Mouse (Mus musculus): Measurements from ENCODE around the gene Mid1.

Mid1 gene

DNA sequence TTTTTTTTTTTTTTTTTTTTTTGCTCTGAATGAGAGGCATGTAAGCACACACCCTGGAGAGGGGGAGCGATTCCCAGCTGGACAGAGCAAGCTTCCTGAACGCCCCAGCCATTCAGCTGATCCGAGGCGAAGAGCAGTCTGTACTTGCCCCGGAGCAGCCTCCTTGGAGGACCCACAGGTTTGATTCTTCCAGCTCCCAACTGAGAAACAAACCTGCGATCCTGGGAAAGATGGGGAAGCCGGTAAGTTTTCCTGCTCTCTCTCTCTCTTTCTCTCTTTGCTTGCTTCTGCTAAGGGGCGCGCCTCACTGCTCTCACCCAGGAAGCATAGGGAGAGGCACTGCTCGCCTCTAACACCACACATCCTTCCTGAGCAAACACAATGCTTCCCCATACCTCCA is at the start of gene Mid1:
Gene Mid1 (plus strand): TSS at position 69 of the 400 bp plus-strand sequence.
- no peak for DNase-seq (ENCODE audit: low read depth in 2 of 2, low spot score in 2 of 2)

DNA sequence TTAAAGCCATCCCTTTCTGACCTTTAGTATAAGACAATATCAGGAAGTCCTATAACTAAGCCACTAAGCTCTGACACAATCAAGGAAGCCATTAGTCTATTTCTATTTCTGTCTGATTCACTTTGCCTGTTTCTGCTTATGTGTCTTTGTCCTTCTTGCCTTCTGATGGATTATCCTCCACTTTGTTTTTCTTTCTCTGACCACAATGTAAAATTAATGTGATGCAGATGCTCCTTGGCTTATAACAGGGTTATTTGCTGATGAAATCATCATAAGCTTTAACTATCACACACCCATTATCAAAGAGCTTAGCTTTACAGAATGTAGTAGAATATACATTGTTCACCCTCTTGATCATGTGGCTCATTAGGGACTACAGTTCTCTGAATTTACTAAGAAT is 11.9 kb upstream of the Mid1 start:
- DNase-seq (ENCODE audit: low read depth in 2 of 2, low spot score in 2 of 2) = no peak

GRCm38 (mm10) chrX:169676313-169676712 is 8.7 kb upstream of the Mid1 start:
- no peak for DNase-seq (ENCODE audit: low read depth in 2 of 2, low spot score in 2 of 2)

DNA sequence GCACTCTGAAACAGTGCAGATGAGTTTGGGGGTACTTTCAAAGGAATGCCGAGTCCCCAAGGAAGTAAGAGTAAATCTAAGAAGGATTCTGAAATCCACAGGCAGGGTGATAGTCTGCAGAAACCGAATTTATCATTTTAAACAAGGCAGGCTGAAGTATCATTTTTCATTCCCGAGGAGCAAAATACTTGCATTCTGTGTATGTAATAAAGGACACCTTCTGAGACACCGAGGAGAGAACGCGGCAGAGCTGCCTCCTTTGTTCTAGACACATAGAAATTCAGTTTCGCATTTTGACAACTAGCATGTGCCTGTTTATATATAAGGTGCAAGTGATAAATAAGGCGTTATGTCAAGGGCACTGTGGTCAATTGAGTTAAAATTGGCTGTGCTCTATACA is 732 bp downstream of the Mid1 start:
- DNase-seq (ENCODE audit: low read depth in 2 of 2, low spot score in 2 of 2) = no peak

DNA sequence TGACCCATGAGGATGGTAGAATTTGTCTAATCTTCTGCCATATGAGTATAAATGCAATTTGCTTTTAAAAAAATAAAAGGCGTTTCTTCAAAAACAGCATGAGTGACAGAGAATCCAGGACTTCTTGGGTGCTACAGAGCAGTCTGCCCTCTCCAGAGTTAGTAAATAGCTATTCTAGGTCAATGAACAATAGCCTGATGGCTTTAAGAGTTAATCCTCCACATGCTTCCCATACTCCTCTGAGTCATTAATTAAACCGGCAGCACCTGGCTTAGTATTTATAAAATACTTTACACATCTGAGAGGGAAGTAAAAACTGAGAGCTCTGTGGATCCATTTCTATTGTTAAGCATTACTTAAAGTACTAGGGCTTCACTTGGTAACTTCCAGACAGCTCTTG is 6.2 kb downstream of the Mid1 start:
- no peak for DNase-seq (ENCODE audit: low read depth in 2 of 2, low spot score in 2 of 2)

DNA sequence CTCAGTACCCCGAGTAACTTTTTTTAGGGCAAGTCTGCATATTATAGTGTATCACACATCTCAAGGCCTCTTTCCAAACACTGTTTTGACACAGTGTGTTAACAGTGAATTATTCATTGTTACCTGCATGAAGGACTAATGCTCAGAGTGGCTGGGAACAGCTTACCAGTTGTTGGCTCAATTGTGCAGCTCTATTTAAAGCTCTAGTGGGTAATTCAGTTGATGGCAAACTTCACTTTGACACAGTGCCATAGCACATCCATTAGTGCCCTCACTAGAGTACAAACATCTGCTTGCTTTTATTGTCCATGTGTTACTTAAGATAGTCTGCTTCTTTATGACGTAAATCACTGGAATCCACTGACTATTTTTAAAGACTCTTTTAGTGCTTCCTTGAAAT is 6.7 kb downstream of the Mid1 start:
- DNase-seq (ENCODE audit: low read depth in 2 of 2, low spot score in 2 of 2) = no peak

DNA sequence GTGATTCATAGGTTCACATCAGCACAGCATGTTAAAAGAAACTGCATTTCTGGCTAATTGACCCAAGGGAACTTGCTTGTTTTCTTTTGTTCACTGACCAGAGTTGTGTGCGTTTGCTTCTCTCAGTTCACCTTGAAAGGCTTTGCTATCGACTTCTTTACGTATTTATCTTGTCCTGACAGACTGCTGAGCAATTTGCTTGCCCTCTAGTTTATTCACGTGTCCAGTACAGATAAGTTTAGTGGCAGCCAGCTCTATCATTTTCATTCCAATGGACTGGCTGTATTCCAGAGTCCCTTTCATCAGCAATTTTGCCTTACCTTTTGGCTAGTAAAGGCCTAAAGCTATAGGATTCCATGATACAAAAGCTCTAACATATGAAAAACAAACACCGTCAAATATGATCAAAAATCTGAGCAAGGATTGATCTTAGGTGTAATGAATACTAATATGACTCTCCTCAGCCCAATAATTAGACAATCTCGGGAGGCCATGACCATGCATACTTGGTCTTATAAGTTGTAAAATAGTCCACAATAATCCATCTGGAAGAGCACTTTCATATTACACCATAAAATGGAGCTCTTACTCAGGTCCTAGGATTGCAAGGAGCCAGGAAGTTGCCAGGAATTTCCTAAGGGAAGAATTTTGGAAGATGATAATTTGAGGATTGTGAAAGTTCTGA is 7.4 kb downstream of the Mid1 start:
- DNase-seq (ENCODE audit: low read depth in 2 of 2, low spot score in 2 of 2) = no peak

GRCm38 (mm10) chrX:169704016-169704602 is 19.1 kb downstream of the Mid1 start:
- no peak for DNase-seq (ENCODE audit: low read depth in 2 of 2, low spot score in 2 of 2)

DNA sequence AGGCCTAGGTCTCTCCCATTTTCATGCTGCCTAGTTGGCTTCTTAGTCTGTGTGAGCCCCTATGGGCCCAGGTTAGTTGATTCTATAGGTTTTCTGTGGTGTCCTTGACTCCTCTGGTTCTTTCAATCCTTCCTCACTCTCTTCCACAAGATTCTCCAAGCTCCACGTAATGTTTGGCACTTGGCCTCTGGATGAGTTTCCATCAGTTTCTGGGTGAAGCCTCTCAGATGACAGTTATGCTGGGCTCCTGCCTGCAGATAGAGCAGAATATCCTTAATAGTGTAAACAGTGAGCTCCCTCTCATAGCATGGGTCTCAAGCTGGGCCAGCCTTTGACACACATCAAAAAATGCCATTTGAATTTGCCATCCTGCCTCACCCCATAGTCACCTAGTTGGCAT is 38.5 kb downstream of the Mid1 start:
- DNase-seq (ENCODE audit: low read depth in 2 of 2, low spot score in 2 of 2) = no peak

- DNase-seq (ENCODE audit: low read depth in 2 of 2, low spot score in 2 of 2) = no peak
These were observed 50.5 kb downstream of the Mid1 start for GRCm38 (mm10) chrX:169735387-169735969.

GRCm38 (mm10) chrX:169758001-169758400 is 73.0 kb downstream of the Mid1 start:
- DNase-seq (ENCODE audit: low read depth in 2 of 2, low spot score in 2 of 2) = no peak

- no peak for DNase-seq (ENCODE audit: low read depth in 2 of 2, low spot score in 2 of 2)
These were observed 94.5 kb downstream of the Mid1 start, which contains the start of gene 4933400A11Rik for GRCm38 (mm10) chrX:169779535-169779934. Gene 4933400A11Rik, minus strand, starts transcription at chrX:169779635.

- DNase-seq (ENCODE audit: low read depth in 2 of 2, low spot score in 2 of 2) = no peak
These were observed 104.7 kb downstream of the Mid1 start for GRCm38 (mm10) chrX:169789702-169790101.

GRCm38 (mm10) chrX:169792879-169793278 is 107.9 kb downstream of the Mid1 start:
- no peak for DNase-seq (ENCODE audit: low read depth in 2 of 2, low spot score in 2 of 2)

DNA sequence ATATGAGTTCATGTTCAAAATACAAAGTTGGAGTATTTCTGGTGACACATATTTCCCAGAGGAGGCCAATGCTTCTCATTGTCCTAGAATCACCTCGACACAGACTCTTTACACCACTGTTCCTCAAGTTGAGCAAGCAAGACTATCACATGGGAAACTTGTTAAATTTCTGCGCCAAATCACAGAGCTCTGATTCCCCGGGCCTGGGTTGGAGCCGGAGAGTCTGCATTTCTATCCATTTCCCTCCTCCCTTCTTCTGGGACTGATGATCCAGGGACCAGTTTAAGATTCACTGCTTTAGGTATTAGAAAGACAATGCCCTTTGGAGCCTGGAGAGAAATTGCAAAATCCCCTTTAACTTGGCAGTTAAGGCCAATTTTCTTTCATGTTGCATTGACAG is 109.4 kb downstream of the Mid1 start:
- DNase-seq (ENCODE audit: low read depth in 2 of 2, low spot score in 2 of 2) = no peak

GRCm38 (mm10) chrX:169794831-169795311 is 109.9 kb downstream of the Mid1 start:
- no peak for DNase-seq (ENCODE audit: low read depth in 2 of 2, low spot score in 2 of 2)

DNA sequence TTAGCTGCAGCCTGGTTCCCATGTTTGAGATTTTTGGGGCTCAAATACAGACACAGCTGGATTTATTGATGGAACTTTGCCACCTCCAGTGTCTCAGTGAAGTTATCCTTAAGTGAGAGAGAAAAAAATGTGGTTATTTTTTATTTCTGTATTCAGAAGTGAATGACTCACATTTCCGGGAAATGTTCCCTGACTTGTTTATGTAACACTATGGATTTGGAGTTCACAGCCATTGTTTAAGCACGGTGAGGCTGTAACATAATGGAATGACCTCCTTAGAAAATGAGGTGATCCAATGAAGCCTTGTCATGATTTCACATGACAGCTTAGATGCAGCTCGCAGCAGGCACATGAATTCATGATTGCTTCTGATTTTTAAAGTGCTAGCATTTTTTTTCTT is 112.1 kb downstream of the Mid1 start:
- DNase-seq (ENCODE audit: low read depth in 2 of 2, low spot score in 2 of 2) = no peak

DNA sequence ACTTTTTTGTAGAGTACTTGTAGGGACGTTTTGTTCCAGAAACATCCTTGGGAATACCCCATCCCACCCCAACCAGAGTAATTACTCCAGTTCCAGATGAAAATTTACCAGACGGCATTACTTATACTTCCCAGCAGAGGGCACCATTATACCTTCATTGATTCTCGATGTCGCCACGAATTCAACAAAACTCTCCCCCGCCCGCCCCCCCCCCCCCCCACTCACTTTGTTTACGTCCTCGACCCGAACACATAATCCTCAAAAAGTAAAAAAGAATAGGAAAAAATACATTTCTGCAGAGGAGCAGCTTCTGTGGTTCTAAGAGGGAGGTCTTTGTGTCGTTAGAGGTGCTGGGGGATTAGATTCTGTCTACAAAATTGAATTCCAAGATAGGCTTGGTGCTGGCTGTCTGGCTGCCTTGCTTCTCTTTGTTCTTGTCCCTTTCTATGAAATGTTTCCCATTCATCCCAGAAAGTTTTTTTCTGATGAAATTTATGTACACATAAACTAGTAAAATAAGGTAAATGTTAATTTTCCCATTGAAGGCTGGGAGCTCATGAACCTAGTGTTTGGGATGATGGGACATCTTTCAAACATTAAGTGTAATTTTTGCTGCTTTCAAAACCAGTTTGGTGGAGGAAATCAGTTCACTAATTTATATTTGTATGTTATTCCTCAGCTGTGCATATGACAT is 114.1 kb downstream of the Mid1 start:
- peak in 1 of 2 experiments; percentile 1 for DNase-seq (ENCODE audit: low read depth in 2 of 2, low spot score in 2 of 2)

GRCm38 (mm10) chrX:169800238-169800637 is 115.2 kb downstream of the Mid1 start:
- no peak for DNase-seq (ENCODE audit: low read depth in 2 of 2, low spot score in 2 of 2)

- DNase-seq (ENCODE audit: low read depth in 2 of 2, low spot score in 2 of 2) = no peak
These were observed 120.8 kb downstream of the Mid1 start for GRCm38 (mm10) chrX:169805791-169806190.

- no peak for DNase-seq (ENCODE audit: low read depth in 2 of 2, low spot score in 2 of 2)
These were observed 122.7 kb downstream of the Mid1 start for GRCm38 (mm10) chrX:169807744-169808143.

GRCm38 (mm10) chrX:169811318-169811717 is 126.3 kb downstream of the Mid1 start:
- DNase-seq (ENCODE audit: low read depth in 2 of 2, low spot score in 2 of 2) = no peak

All from CD8-positive naive resting alpha-beta T cell, adult 2 months (primary cell).